Comparison of ENCODE assay signal across 13 mouse cellular contexts in genomic region chr7:28931695-28932039, GRCm38 (mm10). TPM values are rescaled to one million over a fixed set of nuclear protein-coding genes. Genes with fewer than 3 reads are reported as not detected.
A peak's percentile ranks its signal among the peaks of the same experiment; 100 is the strongest.
DNase-seq lines count a peak whose midpoint lies in the region; ATAC-seq and TF ChIP-seq lines count a peak whose summit lies in the region.
"Had no signal": no experiment of that assay in that cellular context is flagged by ENCODE, and none has a peak within 500 bp of the region (broad histone marks: within the 10 kb centered on the region; RNA-seq: fewer than 3 reads in every experiment).

No protein-coding gene starts in this region.

- H3K9me3 ChIP-seq in embryonic facial prominence, embryonic 15.5 days (replicated peaks), result no peaks in the 10 kb centered on the region
- no peaks in the 10 kb centered on the region for H3K9me3 ChIP-seq in embryonic facial prominence, embryonic 10.5 days
- H3K9me3 ChIP-seq in forebrain, embryonic 11.5 days (ENCODE audit: control insufficient read depth, low read length), result no peaks in the 10 kb centered on the region
- H3K9me3 ChIP-seq: hindbrain, embryonic 13.5 days; megakaryocyte, embryonic 14.5 days had no signal

- no peak overlapping the region for H3K4me3 ChIP-seq in embryonic facial prominence, embryonic 15.5 days (replicated peaks)
- no peak overlapping the region for H3K4me3 ChIP-seq in embryonic facial prominence, embryonic 10.5 days
- no peak overlapping the region for H3K4me3 ChIP-seq in kidney, adult 2 months (ENCODE audit: insufficient read depth, low read depth, low read length)
- H3K4me3 ChIP-seq in forebrain, embryonic 11.5 days (ENCODE audit: low read depth, low read length), result no peak overlapping the region
- H3K4me3 ChIP-seq: hindbrain, embryonic 13.5 days; megakaryocyte, embryonic 14.5 days had no signal

- H3K27me3 ChIP-seq in embryonic facial prominence, embryonic 15.5 days, result no peaks in the 10 kb centered on the region
- no peaks in the 10 kb centered on the region for H3K27me3 ChIP-seq in embryonic facial prominence, embryonic 10.5 days (replicated peaks; ENCODE audit: low read depth, poor library complexity, severe bottlenecking)
- no peaks in the 10 kb centered on the region for H3K27me3 ChIP-seq in kidney, adult 2 months (replicated peaks; ENCODE audit: control insufficient read depth, insufficient read depth, low read length)
- H3K27me3 ChIP-seq in forebrain, embryonic 11.5 days (ENCODE audit: control insufficient read depth, insufficient read depth, low read length), result no peaks in the 10 kb centered on the region
- H3K27me3 ChIP-seq: hindbrain, embryonic 13.5 days; megakaryocyte, embryonic 14.5 days had no signal

- peaks cover 59% of the 10 kb centered on the region for H3K4me1 ChIP-seq in embryonic facial prominence, embryonic 15.5 days
- H3K4me1 ChIP-seq in embryonic facial prominence, embryonic 10.5 days, result peaks cover 64% of the 10 kb centered on the region
- H3K4me1 ChIP-seq in kidney, adult 2 months (ENCODE audit: control insufficient read depth, insufficient read depth, low read length), result peaks cover 70% of the 10 kb centered on the region
- no peaks in the 10 kb centered on the region; the same call in 1 of the 2 replicates for H3K4me1 ChIP-seq in forebrain, embryonic 11.5 days (replicated peaks; ENCODE audit: control insufficient read depth, insufficient read depth, low read length)

- no peak overlapping the region for H3K4me2 ChIP-seq in embryonic facial prominence, embryonic 15.5 days (replicated peaks)
- no peak overlapping the region for H3K4me2 ChIP-seq in forebrain, embryonic 11.5 days (ENCODE audit: low read depth, low read length, severe bottlenecking)
- H3K4me2 ChIP-seq: hindbrain, embryonic 13.5 days had no signal

- H3K36me3 ChIP-seq in embryonic facial prominence, embryonic 15.5 days, result peaks cover 11% of the 10 kb centered on the region; the same call in 1 of the 2 replicates
- peaks cover 58% of the 10 kb centered on the region for H3K36me3 ChIP-seq in embryonic facial prominence, embryonic 10.5 days (replicated peaks)
- H3K36me3 ChIP-seq in kidney, adult 2 months (ENCODE audit: control insufficient read depth, insufficient read depth, low read length), result no peaks in the 10 kb centered on the region
- no peaks in the 10 kb centered on the region; the same call in 1 of the 2 replicates for H3K36me3 ChIP-seq in forebrain, embryonic 11.5 days (ENCODE audit: control insufficient read depth, insufficient read depth, low read length)
- H3K36me3 ChIP-seq: hindbrain, embryonic 13.5 days had no signal

- WGBS in embryonic facial prominence, embryonic 15.5 days, result 84% methylated on average over 4 of the region's 4 CpGs
- 87% methylated on average over 4 of the region's 4 CpGs for WGBS in embryonic facial prominence, embryonic 10.5 days
- 32% methylated on average over 4 of the region's 4 CpGs for WGBS in kidney, adult 2 months
- WGBS in forebrain, embryonic 11.5 days, result 91% methylated on average over 4 of the region's 4 CpGs

- no peak for TF ChIP-seq POLR2A in kidney, adult 2 months (IDR thresholded peaks at IDR 0.05; ENCODE audit: low read depth, low read length)

- H3K9ac ChIP-seq in embryonic facial prominence, embryonic 15.5 days, result no peak overlapping the region
- H3K9ac ChIP-seq in forebrain, embryonic 11.5 days (ENCODE audit: low read length), result no peak overlapping the region
- H3K9ac ChIP-seq: hindbrain, embryonic 13.5 days had no signal

- H3K27ac ChIP-seq in embryonic facial prominence, embryonic 15.5 days (replicated peaks), result peak overlapping the region; percentile 79
- no peak overlapping the region for H3K27ac ChIP-seq in embryonic facial prominence, embryonic 10.5 days (replicated peaks)
- peak overlapping the region; percentile 98 for H3K27ac ChIP-seq in kidney, adult 2 months (ENCODE audit: insufficient read depth, low read depth, low read length)
- H3K27ac ChIP-seq in forebrain, embryonic 11.5 days (ENCODE audit: low read depth, low read length), result no peak overlapping the region
- H3K27ac ChIP-seq: hindbrain, embryonic 13.5 days had no signal

- ATAC-seq in embryonic facial prominence, embryonic 15.5 days (ENCODE audit: insufficient number of reproducible peaks, low FRiP score, low TSS enrichment, low read depth), result 0 out of 2 replicates have a peak, but pooled peaks have one; percentile 1
- no peak for ATAC-seq in forebrain, embryonic 11.5 days (replicated peaks; ENCODE audit: low FRiP score)

- no peak for TF ChIP-seq CTCF in kidney, adult 2 months (conservative IDR thresholded peaks at IDR 0.05; ENCODE audit: insufficient read depth, insufficient read length, low read depth, low read length)

- DNase-seq in embryonic facial prominence, embryonic 10.5 days (ENCODE audit: low spot score), result no peak
- no peak for DNase-seq in kidney, adult 2 months
- DNase-seq in kidney, adult 11 months, result no peak
- peak; percentile 64 for DNase-seq in urinary bladder, postnatal 14 days (ENCODE audit: low spot score)
- DNase-seq in urinary bladder, postnatal 10 days (ENCODE audit: low spot score), result no peak
- no peak for DNase-seq in forebrain, embryonic 11.5 days (ENCODE audit: low spot score)
- DNase-seq in right cerebral cortex, postnatal 14 days, result no peak
- DNase-seq: cerebellum, adult 18-20 months; embryo, embryonic 11 days; thymus, adult 2 months had no signal

RNA-seq across cellular contexts. Expression of gene Actn4, which starts 30.5 kb away (rescaled TPM):
- 321 and 328 TPM in 2 replicates for polyA plus RNA-seq in embryonic facial prominence, embryonic 15.5 days (2015; fragmentation: Nextera tagmentation; extraction: Ambion mirVana)
- polyA plus RNA-seq in embryonic facial prominence, embryonic 10.5 days (2016; fragmentation: Nextera tagmentation; extraction: Ambion mirVana), result 260 and 269 TPM in 2 replicates
- polyA plus RNA-seq in kidney, adult 2 months (2012; rRNA removed), result 340 and 367 TPM in 2 replicates
- polyA plus RNA-seq in forebrain, embryonic 11.5 days (2014; fragmentation: Nextera tagmentation; extraction: Ambion mirVana), result 182 and 199 TPM in 2 replicates

RNA-seq across cellular contexts. Expression of gene Eif3k, which starts 50.0 kb away (rescaled TPM):
- polyA plus RNA-seq in embryonic facial prominence, embryonic 15.5 days (2015; fragmentation: Nextera tagmentation; extraction: Ambion mirVana), result 403 and 405 TPM in 2 replicates
- 444 and 454 TPM in 2 replicates for polyA plus RNA-seq in embryonic facial prominence, embryonic 10.5 days (2016; fragmentation: Nextera tagmentation; extraction: Ambion mirVana)
- polyA plus RNA-seq in kidney, adult 2 months (2012; rRNA removed), result 321 and 343 TPM in 2 replicates
- 341 and 343 TPM in 2 replicates for polyA plus RNA-seq in forebrain, embryonic 11.5 days (2014; fragmentation: Nextera tagmentation; extraction: Ambion mirVana)

RNA-seq across cellular contexts. Expression of gene Map4k1, which starts 50.2 kb away (rescaled TPM):
- 7.5 and 7.7 TPM in 2 replicates for polyA plus RNA-seq in embryonic facial prominence, embryonic 15.5 days (2015; fragmentation: Nextera tagmentation; extraction: Ambion mirVana)
- 11.6 and 14.4 TPM in 2 replicates for polyA plus RNA-seq in embryonic facial prominence, embryonic 10.5 days (2016; fragmentation: Nextera tagmentation; extraction: Ambion mirVana)
- 2.3 and 6.2 TPM in 2 replicates for polyA plus RNA-seq in kidney, adult 2 months (2012; rRNA removed)
- 5.9 and 6.4 TPM in 2 replicates for polyA plus RNA-seq in forebrain, embryonic 11.5 days (2014; fragmentation: Nextera tagmentation; extraction: Ambion mirVana)

RNA-seq across cellular contexts. Expression of gene Capn12, which starts 50.4 kb away (rescaled TPM):
- 1.1 and 1.4 TPM in 2 replicates for polyA plus RNA-seq in embryonic facial prominence, embryonic 15.5 days (2015; fragmentation: Nextera tagmentation; extraction: Ambion mirVana)
- polyA plus RNA-seq in embryonic facial prominence, embryonic 10.5 days (2016; fragmentation: Nextera tagmentation; extraction: Ambion mirVana), result 0.44 and 0.55 TPM in 2 replicates
- 0.11 and 0.24 TPM in 2 replicates for polyA plus RNA-seq in kidney, adult 2 months (2012; rRNA removed)
- 0.60 and 0.69 TPM in 2 replicates for polyA plus RNA-seq in forebrain, embryonic 11.5 days (2014; fragmentation: Nextera tagmentation; extraction: Ambion mirVana)

Comparison
In these comparisons a context has a peak if more than half of its experiments do, and no peak if none do; other contexts are left out.
1. H3K27ac ChIP-seq: peak in embryonic facial prominence, embryonic 15.5 days (single experiment) and kidney, adult 2 months (single experiment); none in embryonic facial prominence, embryonic 10.5 days (single experiment) and forebrain, embryonic 11.5 days (single experiment).